Mouse (Mus musculus): Measurements from ENCODE around the gene Capn2.

The Capn2 gene

DNA sequence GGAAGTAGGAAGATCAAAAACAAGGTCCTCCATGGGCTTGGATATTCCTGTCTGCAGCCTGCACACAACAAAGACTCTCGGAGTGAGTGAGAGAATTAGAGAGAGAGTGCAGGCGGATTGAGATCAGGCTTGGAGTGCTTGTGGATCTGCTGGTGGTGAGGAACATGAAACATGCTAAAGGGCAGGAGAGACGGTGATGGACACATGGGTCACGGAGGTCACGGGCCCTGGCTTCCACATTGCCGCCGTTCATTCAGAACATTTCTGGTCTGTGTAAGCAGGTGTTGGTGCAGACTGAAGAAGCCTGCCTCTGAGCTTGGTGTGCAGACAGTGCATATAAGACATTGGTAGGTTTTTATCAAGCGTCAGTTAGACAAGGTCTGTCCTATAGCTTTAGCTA lies 58.0 kb downstream of the Capn2 start:
- no peak for DNase-seq

DNA sequence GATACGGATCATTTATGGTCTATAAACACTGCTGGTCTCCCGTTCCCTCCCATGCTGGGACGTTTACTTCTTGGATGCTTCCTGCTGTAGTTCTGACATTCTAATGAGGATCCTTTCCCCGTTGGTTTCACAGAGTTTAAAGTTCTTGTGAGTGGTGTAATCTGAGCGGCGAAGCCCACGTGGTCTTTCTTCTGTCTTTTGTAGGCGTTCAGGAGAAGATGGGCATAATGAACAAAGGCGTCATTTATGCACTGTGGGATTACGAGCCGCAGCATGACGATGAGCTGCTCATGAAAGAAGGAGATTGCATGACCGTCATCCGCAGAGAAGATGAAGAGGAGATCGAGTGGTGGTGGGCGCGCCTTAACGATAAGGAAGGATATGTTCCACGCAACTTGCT lies 58.9 kb downstream of the Capn2 start:
- DNase-seq, result no peak

DNA sequence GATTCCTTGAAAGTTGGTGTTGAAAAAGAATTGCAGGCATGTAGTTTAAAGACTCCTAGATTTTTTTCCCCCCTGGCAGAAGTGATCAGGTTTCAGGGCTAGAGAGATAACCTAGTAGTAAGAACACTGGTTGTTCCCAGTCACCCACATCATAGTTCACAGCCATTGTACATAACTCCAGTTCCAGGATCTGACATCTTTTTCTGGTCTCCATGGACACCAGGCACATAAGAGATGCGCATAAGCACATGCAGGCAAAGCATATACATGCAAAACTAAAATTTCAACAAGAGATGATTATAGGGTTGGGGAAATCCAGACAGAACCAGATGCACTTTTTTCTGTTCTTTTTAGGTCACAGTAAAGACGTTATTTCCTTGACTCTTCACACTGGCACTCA lies 62.3 kb downstream of the Capn2 start:
- DNase-seq, result no peak

DNA sequence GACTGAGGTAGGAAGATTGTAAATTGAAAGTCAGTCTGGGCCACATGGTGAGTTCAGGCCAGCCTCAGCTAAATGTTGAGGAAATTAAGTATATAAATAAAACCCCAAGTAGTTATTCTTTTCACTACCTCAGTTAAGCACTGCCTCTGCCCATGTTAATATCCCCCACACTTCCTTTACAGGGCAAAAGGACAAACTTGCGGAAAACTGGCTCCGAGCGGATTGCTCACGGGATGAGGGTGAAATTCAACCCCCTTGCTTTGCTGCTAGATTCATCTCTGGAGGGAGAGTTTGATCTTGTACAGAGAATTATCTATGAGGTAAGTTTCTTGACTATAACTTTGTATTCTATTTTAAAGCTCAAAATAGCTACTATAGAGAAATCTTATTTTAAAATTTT lies 64.9 kb downstream of the Capn2 start:
- DNase-seq, result no peak

DNA sequence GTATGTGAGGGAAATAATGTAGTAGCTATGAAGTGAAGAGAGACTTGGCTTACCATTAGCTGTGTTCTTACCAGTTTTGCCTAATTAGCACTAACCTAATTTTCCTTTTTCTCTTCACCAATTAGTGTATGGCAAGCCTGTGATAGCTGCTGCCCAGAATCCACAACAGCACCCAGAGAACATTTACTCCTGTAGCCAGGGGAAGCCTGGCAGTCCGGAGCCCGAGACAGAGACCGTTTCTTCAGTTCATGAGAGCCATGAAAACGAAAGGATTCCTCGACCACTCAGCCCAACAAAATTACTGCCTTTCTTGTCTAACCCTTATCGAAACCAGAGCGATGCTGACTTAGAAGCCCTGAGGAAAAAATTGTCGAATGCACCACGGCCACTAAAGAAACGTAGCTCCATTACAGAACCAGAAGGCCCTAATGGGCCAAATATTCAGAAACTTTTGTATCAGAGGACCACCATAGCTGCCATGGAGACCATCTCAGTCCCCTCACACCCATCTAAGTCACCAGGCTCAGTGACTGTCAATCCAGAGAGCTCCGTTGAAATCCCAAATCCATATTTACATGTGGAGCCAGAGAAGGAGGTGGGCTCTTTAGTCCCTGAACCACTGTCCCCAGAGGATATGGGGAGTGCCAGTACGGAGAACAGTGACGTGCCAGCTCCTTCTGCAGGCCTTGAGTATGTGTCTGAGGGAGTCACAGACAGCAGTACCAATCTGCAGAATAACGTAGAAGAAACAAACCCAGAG lies 69.0 kb downstream of the Capn2 start:
- no peak for DNase-seq

DNA sequence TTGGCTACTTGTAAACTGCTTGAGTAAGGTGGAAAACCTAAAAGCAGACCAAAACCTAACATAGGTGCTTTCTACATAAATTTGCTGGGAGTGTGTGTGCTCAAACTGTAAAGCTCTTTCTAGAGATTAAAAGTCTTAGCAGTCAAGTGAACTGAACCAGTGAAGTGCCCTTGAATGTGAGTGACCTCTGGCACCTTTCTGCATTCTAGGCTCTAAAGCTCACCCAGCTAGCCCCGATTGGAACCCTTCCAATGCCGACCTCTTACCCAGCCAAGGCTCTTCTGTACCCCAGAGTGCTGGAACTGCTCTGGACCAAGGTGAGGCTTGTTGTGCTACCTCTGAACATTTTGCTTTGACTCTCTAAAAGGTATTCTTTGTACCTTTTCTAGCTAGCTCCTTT lies 73.3 kb downstream of the Capn2 start:
- no peak for DNase-seq

DNA sequence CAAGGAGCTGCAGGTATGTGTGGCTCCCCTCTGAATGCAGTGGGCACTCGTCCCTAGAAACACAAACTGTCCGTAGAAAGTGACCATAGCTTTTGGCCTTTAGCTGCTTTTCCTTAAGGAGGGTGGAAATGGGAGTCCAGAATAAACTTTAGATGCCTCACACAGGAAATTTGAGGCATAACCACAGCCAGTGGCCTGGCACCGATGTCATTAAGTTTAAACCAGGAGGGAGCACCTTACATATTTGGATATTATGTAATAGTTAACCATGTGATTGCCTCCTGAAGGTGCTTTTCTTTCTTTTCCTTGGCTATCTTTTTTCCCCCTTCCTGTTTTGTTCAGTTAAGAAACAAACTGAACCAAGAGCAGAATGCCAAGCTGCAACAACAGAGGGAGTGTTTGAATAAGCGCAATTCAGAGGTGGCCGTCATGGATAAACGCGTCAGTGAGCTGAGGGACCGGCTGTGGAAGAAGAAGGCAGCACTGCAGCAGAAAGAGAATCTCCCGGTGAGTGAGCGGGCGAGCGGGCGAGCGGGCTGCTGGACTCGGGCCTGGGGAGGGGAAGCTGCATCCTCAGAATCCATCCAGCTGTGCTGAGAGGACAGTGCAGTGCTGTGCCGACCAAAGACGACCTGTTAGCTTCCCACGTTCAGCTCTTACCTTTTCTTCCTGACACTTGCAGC lies 75.5 kb downstream of the Capn2 start:
- no peak for DNase-seq

DNA sequence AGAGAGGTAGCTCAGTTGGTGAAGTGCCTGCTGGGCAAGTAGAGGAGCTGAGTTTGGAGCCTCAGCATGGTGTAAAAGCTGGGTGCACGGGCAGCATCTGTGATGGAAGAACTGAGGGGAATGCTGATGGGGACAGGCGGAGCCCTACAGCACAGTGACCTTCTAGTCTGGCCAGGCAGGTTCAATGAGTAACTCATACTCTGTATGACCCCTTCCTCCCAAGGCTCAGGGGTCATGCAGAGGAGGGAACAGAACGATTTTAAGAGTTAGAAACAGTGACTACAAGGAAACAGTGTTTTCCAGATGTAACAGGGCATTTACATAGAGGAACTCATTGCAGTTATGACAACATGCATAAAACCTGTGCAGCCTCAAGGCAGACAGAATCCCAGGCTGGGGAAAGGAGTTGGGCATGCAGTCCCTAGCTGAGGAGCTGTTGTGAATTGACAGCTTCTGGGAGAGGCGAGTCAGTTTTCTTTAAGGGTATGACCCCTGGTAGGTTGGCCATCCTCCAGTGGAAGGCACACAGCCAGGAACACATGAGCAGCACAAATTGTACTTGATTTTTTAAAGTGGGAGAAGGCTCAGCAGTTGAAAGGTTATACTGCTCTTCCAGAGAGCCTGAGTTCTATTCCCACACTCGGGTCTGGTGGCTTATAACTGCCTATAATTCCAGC lies 77.7 kb downstream of the Capn2 start:
- DNase-seq, result no peak

DNA sequence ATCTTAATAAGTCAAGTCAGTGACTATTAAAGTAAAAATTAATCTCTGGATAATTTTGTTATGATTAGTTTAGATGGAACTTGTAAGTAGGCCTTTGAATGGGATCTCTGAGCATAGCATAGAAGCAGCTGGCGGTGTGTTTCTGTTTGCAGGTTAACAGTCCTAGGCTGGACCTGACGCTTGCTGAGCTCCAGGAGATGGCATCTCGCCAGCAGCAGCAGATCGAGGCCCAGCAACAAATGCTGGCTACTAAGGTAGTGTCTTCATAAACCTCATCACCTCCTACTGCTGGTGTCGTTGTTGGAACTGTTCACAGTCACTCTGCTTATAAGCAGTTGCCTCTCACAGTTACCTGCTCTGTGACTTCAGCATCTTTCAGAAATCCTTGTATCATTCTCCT lies 80.7 kb downstream of the Capn2 start:
- DNase-seq, result peak in 1 of 2 experiments; percentile 36

DNA sequence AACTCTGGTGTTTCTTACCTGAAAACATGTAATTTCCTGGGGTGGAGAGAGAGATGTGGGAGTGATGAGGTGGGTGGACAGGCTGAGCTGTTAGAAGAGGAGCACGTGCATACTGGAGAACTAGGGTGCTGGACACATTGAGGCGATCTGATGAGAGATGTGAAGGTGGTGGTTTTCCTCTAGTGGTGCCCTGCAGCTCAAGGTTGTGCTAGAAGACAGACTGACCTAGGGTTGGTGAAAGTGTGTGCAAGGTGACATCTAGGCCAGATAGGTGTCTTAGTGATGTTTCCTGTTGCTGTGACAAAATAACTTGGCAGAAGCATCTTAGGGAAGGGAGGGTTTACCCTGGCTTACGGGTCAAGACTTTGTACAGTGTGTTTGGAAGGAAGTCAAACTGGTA lies 85.3 kb downstream of the Capn2 start:
- DNase-seq, result no peak

DNA sequence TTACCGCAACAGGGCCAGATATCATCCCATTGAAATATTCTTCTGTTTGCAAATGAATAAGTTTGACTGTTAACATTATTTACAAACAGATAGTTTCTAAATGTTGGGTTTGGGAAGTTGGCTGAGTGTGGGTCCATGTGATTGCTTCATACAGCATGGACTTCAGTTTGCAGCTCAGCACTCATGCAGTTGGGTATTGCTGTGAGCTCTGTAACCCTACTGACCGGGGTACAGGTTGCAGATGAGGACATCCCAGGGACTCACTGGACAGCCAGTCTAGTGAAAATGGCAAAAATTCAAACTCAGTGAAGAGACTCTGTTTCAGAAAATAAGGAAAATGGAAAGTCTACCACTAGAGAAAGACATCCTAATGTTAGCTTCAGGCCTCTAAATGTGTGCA lies 86.7 kb downstream of the Capn2 start:
- DNase-seq, result no peak

DNA sequence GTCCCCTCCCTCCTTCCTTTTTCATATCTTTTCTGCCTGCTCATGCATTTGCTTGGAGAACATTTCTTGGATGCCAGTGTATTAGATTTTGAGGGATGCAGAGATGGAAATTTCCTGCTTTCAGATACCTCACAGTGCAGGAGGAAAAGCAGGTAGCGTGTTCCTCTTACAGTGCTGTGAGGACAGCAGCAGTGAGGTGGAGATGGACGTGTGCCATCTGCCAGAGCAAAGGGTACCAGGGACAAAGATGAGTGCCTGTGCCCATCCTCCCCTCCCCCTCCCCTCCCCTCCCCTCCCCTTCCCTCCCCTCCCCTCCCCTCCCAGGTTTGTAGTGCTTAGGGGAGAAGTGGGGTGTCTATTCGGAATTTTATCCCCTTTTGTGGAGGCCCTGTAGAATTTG lies 87.6 kb downstream of the Capn2 start:
- no peak for DNase-seq

DNA sequence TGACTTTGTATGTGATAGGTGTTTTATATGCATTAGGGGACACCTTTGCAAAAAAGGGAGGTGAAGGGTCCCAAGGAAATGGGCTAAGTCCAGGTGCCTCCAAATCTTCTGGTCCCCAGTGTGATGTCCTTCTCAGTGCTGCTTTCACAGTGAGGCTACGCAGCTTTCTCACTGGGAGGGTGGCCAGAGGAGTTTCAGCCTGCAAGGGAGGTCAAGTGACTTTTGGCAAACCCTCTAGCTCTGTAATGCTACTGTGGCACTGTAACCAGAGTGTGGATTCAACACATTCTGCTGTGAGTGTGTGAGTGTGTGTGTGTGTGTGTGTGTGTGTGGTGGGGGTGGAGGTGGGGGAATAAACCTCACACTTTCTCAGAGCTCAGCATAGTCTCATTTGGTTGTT lies 90.0 kb downstream of the Capn2 start:
- DNase-seq, result no peak

DNA sequence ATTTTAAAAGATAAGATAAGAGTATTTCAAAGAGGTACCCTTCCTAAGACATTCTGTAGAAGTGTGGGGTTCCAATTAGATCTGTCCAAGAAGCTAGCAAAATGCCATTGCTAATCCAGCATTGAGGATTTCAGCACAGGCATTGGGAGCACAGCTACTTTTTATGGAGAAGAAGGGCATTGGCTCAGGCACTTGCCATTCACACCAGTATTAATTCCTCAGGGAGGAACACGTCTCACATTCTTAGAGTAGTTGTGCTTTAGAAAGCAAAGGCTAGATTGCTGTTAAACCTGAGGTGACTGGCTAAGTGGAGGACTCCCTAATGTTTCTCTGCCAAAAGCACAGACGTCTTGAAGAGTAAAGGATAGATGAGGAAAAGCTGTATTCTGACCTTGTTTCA lies 91.0 kb downstream of the Capn2 start:
- no peak for DNase-seq

DNA sequence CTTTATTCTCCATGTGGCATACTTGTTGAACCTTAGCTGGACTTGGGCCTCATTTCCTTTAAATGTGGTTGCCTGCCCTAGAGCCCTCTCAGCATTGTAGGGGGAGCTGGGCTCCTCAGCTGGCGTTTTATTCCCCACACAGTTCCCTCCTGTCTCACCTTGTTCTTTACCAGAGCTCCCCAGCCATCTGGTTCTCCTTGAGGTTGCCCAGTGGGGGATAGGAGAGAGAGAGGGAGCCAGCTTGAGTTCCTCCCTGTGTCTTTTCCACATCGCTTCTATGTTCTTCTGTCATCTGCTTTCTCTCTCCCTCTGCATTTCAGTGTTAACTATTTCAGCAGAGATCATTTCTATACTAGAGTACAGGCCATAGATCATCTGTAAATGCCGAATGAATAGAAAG lies 92.2 kb downstream of the Capn2 start:
- DNase-seq, result peak; percentile 31 to 43

DNA sequence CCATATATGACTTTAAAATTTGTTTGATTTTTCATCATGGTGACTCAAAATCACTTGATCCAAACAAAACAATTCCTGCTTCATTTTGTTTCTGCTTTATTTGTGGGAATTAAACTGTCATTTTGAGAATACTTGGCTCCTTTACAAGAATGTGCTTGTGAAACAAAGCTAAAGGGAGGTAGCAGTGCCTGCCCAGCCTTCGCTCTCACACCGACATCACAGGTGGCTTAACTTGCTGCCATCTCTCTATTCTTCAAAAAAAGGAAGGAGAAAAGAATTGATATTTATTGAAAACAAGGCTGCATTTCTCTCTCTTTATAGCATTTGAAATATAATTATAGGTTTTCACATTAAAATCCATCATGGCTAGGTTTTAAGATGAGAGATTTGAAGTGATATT lies 93.1 kb downstream of the Capn2 start:
- DNase-seq, result no peak

DNA sequence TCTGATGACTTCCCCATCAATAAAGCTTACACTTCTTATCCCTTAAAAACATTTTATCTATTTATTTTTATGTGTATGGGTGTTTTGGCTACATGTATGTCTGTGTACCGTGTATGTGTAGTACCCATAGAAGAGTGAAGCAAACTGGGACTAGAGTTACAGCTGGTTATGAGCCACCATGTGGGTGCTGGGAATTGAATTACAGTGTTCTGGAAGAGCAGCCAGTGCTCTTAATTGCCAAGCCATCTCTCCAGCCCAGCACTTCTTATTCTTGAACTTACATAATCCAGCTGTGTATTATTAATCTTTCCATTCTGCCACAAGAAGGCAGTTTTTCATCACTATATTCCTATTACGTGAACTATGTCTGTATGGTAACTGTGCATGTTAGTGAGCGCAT lies 97.9 kb downstream of the Capn2 start:
- no peak for DNase-seq
